Mouse (Mus musculus) cerebellum, adult 11-12 months (tissue): Measurements from ENCODE around the gene Mn1.

Source experiments
- DNase-seq: peaks from one replicate; pipeline ENCODE4 v3.0.0; 2022

Mn1 gene

GRCm38 (mm10) chr5:111489022-111489616, 72.0 kb downstream of the Mn1 start:
- no peak for DNase-seq

GRCm38 (mm10) chr5:111490599-111490998, 73.4 kb downstream of the Mn1 start:
- DNase-seq, result no peak

GRCm38 (mm10) chr5:111491485-111491884, 74.3 kb downstream of the Mn1 start:
- DNase-seq, result no peak

GRCm38 (mm10) chr5:111500036-111500435, 82.9 kb downstream of the Mn1 start:
- no peak for DNase-seq

GRCm38 (mm10) chr5:111501691-111502441, 84.7 kb downstream of the Mn1 start:
- DNase-seq, result no peak

GRCm38 (mm10) chr5:111505241-111505640, 88.1 kb downstream of the Mn1 start:
- no peak for DNase-seq

- no peak for DNase-seq
Observed at GRCm38 (mm10) chr5:111505824-111506223, 88.7 kb downstream of the Mn1 start.

- no peak for DNase-seq
Observed at GRCm38 (mm10) chr5:111506410-111506809, 89.2 kb downstream of the Mn1 start.
